Mouse (Mus musculus) forelimb bud, embryonic 11.5 days (tissue): ENCODE results near the gene Zfp383.
"Not testable (repeated sequence)": the region's sequence is repeated elsewhere in the genome, so short reads cannot be mapped to it uniquely, and the experiment has no call there.

Experiments used
- DNase-seq: peaks from one replicate; pipeline ENCODE4 v3.0.0-alpha.2; 2012; ENCODE audit warnings: low read depth, low spot score

The Zfp383 gene

GRCm38 (mm10) chr7:29908130-29908950 is at the start of gene Zfp383:
Gene Zfp383, plus strand, starts transcription at chr7:29908223.
- peak; percentile 90 for DNase-seq

GRCm38 (mm10) chr7:29859532-29860517 is 48.2 kb upstream of the Zfp383 start, which contains the start of gene Zfp420:
Gene Zfp420, plus strand, starts transcription at chr7:29859979.
- DNase-seq = peak; percentile 88

GRCm38 (mm10) chr7:29861660-29862059 is 46.4 kb upstream of the Zfp383 start:
- no peak for DNase-seq

GRCm38 (mm10) chr7:29874256-29874655 is 33.8 kb upstream of the Zfp383 start:
- no peak for DNase-seq

GRCm38 (mm10) chr7:29877561-29877960 is 30.5 kb upstream of the Zfp383 start:
- not testable (repeated sequence) for DNase-seq

GRCm38 (mm10) chr7:29880056-29880455 is 28.0 kb upstream of the Zfp383 start:
- DNase-seq = no peak

GRCm38 (mm10) chr7:29880916-29881315 is 27.1 kb upstream of the Zfp383 start:
- DNase-seq = no peak

- DNase-seq = no peak
Observed at GRCm38 (mm10) chr7:29890501-29890900, 17.5 kb upstream of the Zfp383 start.

- no peak for DNase-seq
Observed at GRCm38 (mm10) chr7:29892756-29893155, 15.3 kb upstream of the Zfp383 start.

GRCm38 (mm10) chr7:29898351-29898750 is 9.7 kb upstream of the Zfp383 start:
- no peak for DNase-seq

GRCm38 (mm10) chr7:29904101-29904500 is 3.9 kb upstream of the Zfp383 start:
- no peak for DNase-seq

- DNase-seq = peak; percentile 85
Observed at GRCm38 (mm10) chr7:29905966-29906681, 1.9 kb upstream of the Zfp383 start, which contains the start of gene Zfp27. Gene Zfp27, minus strand, starts transcription at chr7:29906572.

- DNase-seq = no peak
Observed at GRCm38 (mm10) chr7:29906682-29907058, 1.4 kb upstream of the Zfp383 start.

GRCm38 (mm10) chr7:29907206-29907605 is 817 bp upstream of the Zfp383 start:
- DNase-seq = no peak

- no peak for DNase-seq
Observed at GRCm38 (mm10) chr7:29910252-29910651, 2.2 kb downstream of the Zfp383 start.

- DNase-seq = no peak
Observed at GRCm38 (mm10) chr7:29912172-29912571, 4.1 kb downstream of the Zfp383 start.

GRCm38 (mm10) chr7:29917371-29918061 is 9.5 kb downstream of the Zfp383 start:
- DNase-seq = no peak

- DNase-seq = no peak
Observed at GRCm38 (mm10) chr7:29918062-29918453, 10.0 kb downstream of the Zfp383 start.

- no peak for DNase-seq
Observed at GRCm38 (mm10) chr7:29921439-29922093, 13.5 kb downstream of the Zfp383 start.

- DNase-seq = no peak
Observed at GRCm38 (mm10) chr7:29922780-29923179, 14.8 kb downstream of the Zfp383 start.
